24 mouse cellular contexts compared by ENCODE assay signal in the genomic region with DNA sequence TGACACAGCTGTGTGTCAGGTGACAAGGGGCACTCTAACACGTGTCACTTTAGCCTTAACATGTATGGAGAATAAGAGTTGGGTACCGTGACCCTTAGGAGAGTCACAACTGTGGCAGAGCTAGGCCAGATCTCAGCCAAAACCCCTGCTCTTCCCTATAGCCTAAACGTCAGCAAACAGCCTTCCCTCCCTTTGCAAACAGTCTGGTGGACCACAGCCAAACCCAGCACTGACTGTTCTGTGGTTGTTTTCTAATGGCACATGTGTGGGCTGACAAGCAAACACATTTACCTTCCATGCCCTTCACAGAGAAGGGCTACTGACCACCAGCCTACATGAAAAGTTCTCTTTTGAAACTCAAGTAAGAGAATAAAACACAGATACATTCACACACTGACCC.
DNase-seq lines count a peak whose midpoint lies in the region; ATAC-seq and TF ChIP-seq lines count a peak whose summit lies in the region.
"Had no signal": no experiment of that assay in that cellular context is flagged by ENCODE, and none has a peak within 500 bp of the region (broad histone marks: within the 10 kb centered on the region; RNA-seq: fewer than 3 reads in every experiment).

No protein-coding gene starts in this region.

- H3K27ac ChIP-seq in liver, embryonic 12.5 days = peak overlapping the region; percentile 23; the same call in 1 of the 2 replicates
- no peak overlapping the region for H3K27ac ChIP-seq in lung, postnatal 0 days (ENCODE audit: low read length)
- H3K27ac ChIP-seq in liver, postnatal 0 days (ENCODE audit: low read depth) = peak overlapping the region; percentile 91
- H3K27ac ChIP-seq: embryonic facial prominence, embryonic 13.5 days; forebrain, embryonic 12.5 days; gastrocnemius, adult 2 months; hindbrain, embryonic 12.5 days had no signal

- no peaks in the 10 kb centered on the region for H3K9me3 ChIP-seq in liver, embryonic 12.5 days (replicated peaks)
- no peaks in the 10 kb centered on the region for H3K9me3 ChIP-seq in lung, postnatal 0 days (ENCODE audit: low read length)
- H3K9me3 ChIP-seq in liver, postnatal 0 days (ENCODE audit: low read length) = no peaks in the 10 kb centered on the region
- H3K9me3 ChIP-seq: embryonic facial prominence, embryonic 13.5 days; forebrain, embryonic 12.5 days; heart, embryonic 10.5 days; hindbrain, embryonic 12.5 days had no signal

- 61% methylated on average over 3 of the region's 3 CpGs for WGBS in liver, embryonic 12.5 days (ENCODE audit: insufficient replicate concordance)
- 54% methylated on average over 3 of the region's 3 CpGs for WGBS in lung, postnatal 0 days
- 43% methylated on average over 3 of the region's 3 CpGs for WGBS in liver, postnatal 0 days (ENCODE audit: insufficient replicate concordance)

- TF ChIP-seq CTCF in lung, postnatal 0 days (IDR thresholded peaks at IDR 0.05) = no peak
- no peak for TF ChIP-seq CTCF in liver, postnatal 0 days (IDR thresholded peaks at IDR 0.05; ENCODE audit: low read depth)

- no peak overlapping the region for H3K4me2 ChIP-seq in liver, embryonic 12.5 days
- no peak overlapping the region for H3K4me2 ChIP-seq in lung, postnatal 0 days (replicated peaks; ENCODE audit: low read depth, low read length)
- H3K4me2 ChIP-seq in liver, postnatal 0 days (ENCODE audit: low read depth, low read length) = peak overlapping the region; percentile 26; the same call in 1 of the 2 replicates
- H3K4me2 ChIP-seq: embryonic facial prominence, embryonic 13.5 days; forebrain, embryonic 12.5 days; hindbrain, embryonic 12.5 days had no signal

- DNase-seq in liver (no peak), adipocyte (ENCODE audit: low spot score) (peak; percentile 27)
- DNase-seq in lung, postnatal 0 days (ENCODE audit: low spot score) = peak; percentile 14
- no peak for DNase-seq in lung, postnatal 4 days
- peak; percentile 64 for DNase-seq in liver, postnatal 0 days
- no peak for DNase-seq in embryo, embryonic 9.5 days (ENCODE audit: extremely low spot score)
- DNase-seq in frontal cortex, postnatal 10 days (ENCODE audit: low spot score in 2 of 2) = no peak
- DNase-seq: adrenal gland, adult 8-10 months; adrenal gland, postnatal 36 days; cerebellum, adult 11 months; cerebellum, adult 9-10 months; cerebellum, postnatal 25 days; forebrain, postnatal 0 days; gastrocnemius, adult 2 months; gastrocnemius, postnatal 25 days; heart, postnatal 10 days; heart, postnatal 4 days had no signal

- H3K36me3 ChIP-seq in liver, embryonic 12.5 days = 0 out of 2 replicates have a peak, but pooled peaks cover 8% of the 10 kb centered on the region
- no peaks in the 10 kb centered on the region for H3K36me3 ChIP-seq in lung, postnatal 0 days (ENCODE audit: insufficient read depth, low read length)
- no peaks in the 10 kb centered on the region for H3K36me3 ChIP-seq in liver, postnatal 0 days (replicated peaks; ENCODE audit: insufficient read depth, low read length)
- H3K36me3 ChIP-seq: forebrain, embryonic 12.5 days; heart, embryonic 10.5 days; hindbrain, embryonic 12.5 days had no signal

- no peak for ATAC-seq in liver, embryonic 12.5 days
- ATAC-seq in lung, postnatal 0 days = no peak
- peak; percentile 60 for ATAC-seq in liver, postnatal 0 days
- ATAC-seq: forebrain, postnatal 0 days; hindbrain, embryonic 16.5 days had no signal

- H3K4me1 ChIP-seq in liver, embryonic 12.5 days = peaks cover 42% of the 10 kb centered on the region
- H3K4me1 ChIP-seq in lung, postnatal 0 days (ENCODE audit: insufficient read depth, low read depth, low read length) = peaks cover 19% of the 10 kb centered on the region
- peaks cover 41% of the 10 kb centered on the region for H3K4me1 ChIP-seq in liver, postnatal 0 days (ENCODE audit: insufficient read depth)

- no peak overlapping the region for H3K4me3 ChIP-seq in liver, embryonic 12.5 days
- no peak overlapping the region for H3K4me3 ChIP-seq in lung, postnatal 0 days (ENCODE audit: low read depth, low read length)
- H3K4me3 ChIP-seq in liver, postnatal 0 days (ENCODE audit: low read depth, low read length) = no peak overlapping the region
- H3K4me3 ChIP-seq: embryonic facial prominence, embryonic 13.5 days; forebrain, embryonic 12.5 days; gastrocnemius, adult 2 months; heart, embryonic 10.5 days; hindbrain, embryonic 12.5 days had no signal

- no peaks in the 10 kb centered on the region for H3K27me3 ChIP-seq in liver, embryonic 12.5 days (replicated peaks)
- H3K27me3 ChIP-seq in lung, postnatal 0 days (replicated peaks; ENCODE audit: insufficient read depth, low read length) = no peaks in the 10 kb centered on the region
- no peaks in the 10 kb centered on the region for H3K27me3 ChIP-seq in liver, postnatal 0 days (ENCODE audit: insufficient read depth, low read length)
- H3K27me3 ChIP-seq: CH12.LX; embryonic facial prominence, embryonic 13.5 days; forebrain, embryonic 12.5 days; hindbrain, embryonic 12.5 days had no signal

- no peak for TF ChIP-seq EP300 in lung, postnatal 0 days (IDR thresholded peaks at IDR 0.05)
- no peak for TF ChIP-seq EP300 in liver, postnatal 0 days (IDR thresholded peaks at IDR 0.05; ENCODE audit: low read depth)

- no peak overlapping the region for H3K9ac ChIP-seq in liver, embryonic 12.5 days
- H3K9ac ChIP-seq in lung, postnatal 0 days (replicated peaks; ENCODE audit: low read depth) = no peak overlapping the region
- no peak overlapping the region for H3K9ac ChIP-seq in liver, postnatal 0 days (replicated peaks)
- H3K9ac ChIP-seq: embryonic facial prominence, embryonic 13.5 days; forebrain, embryonic 12.5 days; forebrain, postnatal 0 days; hindbrain, embryonic 12.5 days had no signal

Comparison
In these comparisons a context has a peak if more than half of its experiments do, and no peak if none do; other contexts are left out.
1. DNase-seq: peak in lung, postnatal 0 days (single experiment), adipocyte (single experiment) and liver, postnatal 0 days (single experiment); none in liver (single experiment), lung, postnatal 4 days (0 of 2), embryo, embryonic 9.5 days (single experiment) and frontal cortex, postnatal 10 days (0 of 2).